8 mouse cellular contexts compared by ENCODE assay signal in genomic region chr19:10602247-10602769, GRCm38 (mm10). TPM values are rescaled to one million over a fixed set of nuclear protein-coding genes. Genes with fewer than 3 reads are reported as not detected.
A peak's percentile ranks its signal among the peaks of the same experiment; 100 is the strongest.
DNase-seq lines count a peak whose midpoint lies in the region; ATAC-seq and TF ChIP-seq lines count a peak whose summit lies in the region.

No protein-coding gene starts in this region.

- TF ChIP-seq CTCF in lung, postnatal 0 days (IDR thresholded peaks at IDR 0.05), result no peak
- no peak for TF ChIP-seq CTCF in hindbrain, postnatal 0 days (IDR thresholded peaks at IDR 0.05; ENCODE audit: low read depth)

- no peaks in the 10 kb centered on the region for H3K9me3 ChIP-seq in lung, postnatal 0 days (ENCODE audit: low read length)
- H3K9me3 ChIP-seq in embryonic facial prominence, embryonic 10.5 days, result no peaks in the 10 kb centered on the region
- no peaks in the 10 kb centered on the region for H3K9me3 ChIP-seq in hindbrain, postnatal 0 days (ENCODE audit: low read length)
- H3K9me3 ChIP-seq in neural tube, embryonic 13.5 days, result no peaks in the 10 kb centered on the region

- no peaks in the 10 kb centered on the region for H3K27me3 ChIP-seq in lung, postnatal 0 days (replicated peaks; ENCODE audit: insufficient read depth, low read length)
- no peaks in the 10 kb centered on the region for H3K27me3 ChIP-seq in embryonic facial prominence, embryonic 10.5 days (replicated peaks; ENCODE audit: low read depth, poor library complexity, severe bottlenecking)
- no peaks in the 10 kb centered on the region for H3K27me3 ChIP-seq in hindbrain, postnatal 0 days (ENCODE audit: insufficient read depth, low read length)
- H3K27me3 ChIP-seq in neural tube, embryonic 13.5 days, result no peaks in the 10 kb centered on the region

- H3K36me3 ChIP-seq in lung, postnatal 0 days (ENCODE audit: insufficient read depth, low read length), result no peaks in the 10 kb centered on the region
- peaks cover 39% of the 10 kb centered on the region for H3K36me3 ChIP-seq in embryonic facial prominence, embryonic 10.5 days (replicated peaks)
- peaks cover 15% of the 10 kb centered on the region; the same call in 1 of the 2 replicates for H3K36me3 ChIP-seq in hindbrain, postnatal 0 days (ENCODE audit: insufficient read depth, low read length)
- H3K36me3 ChIP-seq in neural tube, embryonic 13.5 days, result peaks cover 31% of the 10 kb centered on the region

- peak overlapping the region; percentile 35 for H3K9ac ChIP-seq in lung, postnatal 0 days (replicated peaks; ENCODE audit: low read depth)
- H3K9ac ChIP-seq in hindbrain, postnatal 0 days (replicated peaks; ENCODE audit: low read length), result peak overlapping the region; percentile 52
- peak overlapping the region; percentile 75 for H3K9ac ChIP-seq in neural tube, embryonic 13.5 days

- peaks cover 9% of the 10 kb centered on the region; the same call in 1 of the 2 replicates for H3K4me1 ChIP-seq in lung, postnatal 0 days (ENCODE audit: insufficient read depth, low read depth, low read length)
- H3K4me1 ChIP-seq in embryonic facial prominence, embryonic 10.5 days, result peaks cover 38% of the 10 kb centered on the region
- H3K4me1 ChIP-seq in hindbrain, postnatal 0 days (ENCODE audit: insufficient read depth, low read length), result peaks cover 11% of the 10 kb centered on the region
- H3K4me1 ChIP-seq in neural tube, embryonic 13.5 days (replicated peaks), result peaks cover 37% of the 10 kb centered on the region

- H3K27ac ChIP-seq in lung, postnatal 0 days (ENCODE audit: low read length), result peak overlapping the region; percentile 77
- peak overlapping the region; percentile 91 for H3K27ac ChIP-seq in embryonic facial prominence, embryonic 10.5 days (replicated peaks)
- peak overlapping the region; percentile 88 for H3K27ac ChIP-seq in hindbrain, postnatal 0 days
- H3K27ac ChIP-seq in neural tube, embryonic 13.5 days (replicated peaks), result peak overlapping the region; percentile 95

- ATAC-seq in lung, postnatal 0 days, result no peak
- ATAC-seq in hindbrain, postnatal 0 days, result no peak
- peak; percentile 27 for ATAC-seq in neural tube, embryonic 13.5 days (ENCODE audit: low read depth)

- peak overlapping the region; percentile 22 for H3K4me3 ChIP-seq in lung, postnatal 0 days (ENCODE audit: low read depth, low read length)
- peak overlapping the region; percentile 47 for H3K4me3 ChIP-seq in embryonic facial prominence, embryonic 10.5 days
- H3K4me3 ChIP-seq in hindbrain, postnatal 0 days (ENCODE audit: low read length), result peak overlapping the region; percentile 22
- peak overlapping the region; percentile 31 for H3K4me3 ChIP-seq in neural tube, embryonic 13.5 days

- H3K4me2 ChIP-seq in lung, postnatal 0 days (replicated peaks; ENCODE audit: low read depth, low read length), result peak overlapping the region; percentile 53
- peak overlapping the region; percentile 53 for H3K4me2 ChIP-seq in hindbrain, postnatal 0 days (ENCODE audit: low read depth, low read length)
- H3K4me2 ChIP-seq in neural tube, embryonic 13.5 days, result peak overlapping the region; percentile 56

- WGBS in lung, postnatal 0 days, result 7% methylated on average over 6 of the region's 6 CpGs
- WGBS in embryonic facial prominence, embryonic 10.5 days, result 9% methylated on average over 6 of the region's 6 CpGs
- 1% methylated on average over 6 of the region's 6 CpGs for WGBS in hindbrain, postnatal 0 days
- 1% methylated on average over 6 of the region's 6 CpGs for WGBS in neural tube, embryonic 13.5 days

- DNase-seq in lung, postnatal 0 days (ENCODE audit: low spot score), result peak; percentile 57
- DNase-seq in lung, postnatal 36 days, result no peak
- no peak for DNase-seq in embryonic facial prominence, embryonic 10.5 days (ENCODE audit: low spot score)
- DNase-seq in hindbrain, postnatal 0 days (ENCODE audit: low spot score), result no peak
- no peak for DNase-seq in ovary, postnatal 36 days (ENCODE audit: low spot score)
- DNase-seq in ovary, adult 18-20 months (ENCODE audit: low spot score), result no peak
- no peak for DNase-seq in frontal cortex, postnatal 36 days (ENCODE audit: low spot score in 2 of 2)

- no peak for TF ChIP-seq EP300 in lung, postnatal 0 days (IDR thresholded peaks at IDR 0.05)

RNA-seq across cellular contexts. Expression of gene Ddb1, which starts 2.8 kb away (rescaled TPM):
- 178 and 181 TPM in 2 replicates for polyA plus RNA-seq in lung, postnatal 0 days (2015; fragmentation: Nextera tagmentation; extraction: Ambion mirVana)
- 483 and 491 TPM in 2 replicates for polyA plus RNA-seq in embryonic facial prominence, embryonic 10.5 days (2016; fragmentation: Nextera tagmentation; extraction: Ambion mirVana)
- 274 and 288 TPM in 2 replicates for total RNA-seq in hindbrain, postnatal 0 days (2014; rRNA removed)
- 144 and 146 TPM in 2 replicates for polyA plus RNA-seq in hindbrain, postnatal 0 days (2015; fragmentation: Nextera tagmentation; extraction: Ambion mirVana)
- 245 and 271 TPM in 2 replicates for polyA plus RNA-seq in neural tube, embryonic 13.5 days (2015; fragmentation: Nextera tagmentation; extraction: Ambion mirVana)

RNA-seq across cellular contexts. Expression of gene Tkfc, which starts 3.1 kb away (rescaled TPM):
- polyA plus RNA-seq in lung, postnatal 0 days (2015; fragmentation: Nextera tagmentation; extraction: Ambion mirVana), result 7.3 TPM in 2 replicates
- polyA plus RNA-seq in embryonic facial prominence, embryonic 10.5 days (2016; fragmentation: Nextera tagmentation; extraction: Ambion mirVana), result 22.1 and 22.4 TPM in 2 replicates
- 10.3 and 18.2 TPM in 2 replicates for total RNA-seq in hindbrain, postnatal 0 days (2014; rRNA removed)
- polyA plus RNA-seq in hindbrain, postnatal 0 days (2015; fragmentation: Nextera tagmentation; extraction: Ambion mirVana), result 18.4 TPM in 2 replicates
- 24.8 and 25.7 TPM in 2 replicates for polyA plus RNA-seq in neural tube, embryonic 13.5 days (2015; fragmentation: Nextera tagmentation; extraction: Ambion mirVana)

RNA-seq across cellular contexts. Expression of gene Tmem138, which starts 25.1 kb away (rescaled TPM):
- 19.4 and 21.6 TPM in 2 replicates for polyA plus RNA-seq in lung, postnatal 0 days (2015; fragmentation: Nextera tagmentation; extraction: Ambion mirVana)
- polyA plus RNA-seq in embryonic facial prominence, embryonic 10.5 days (2016; fragmentation: Nextera tagmentation; extraction: Ambion mirVana), result 51.1 and 52.6 TPM in 2 replicates
- total RNA-seq in hindbrain, postnatal 0 days (2014; rRNA removed), result 15.1 and 16.6 TPM in 2 replicates
- polyA plus RNA-seq in hindbrain, postnatal 0 days (2015; fragmentation: Nextera tagmentation; extraction: Ambion mirVana), result 34.6 and 35.7 TPM in 2 replicates
- polyA plus RNA-seq in neural tube, embryonic 13.5 days (2015; fragmentation: Nextera tagmentation; extraction: Ambion mirVana), result 34.8 and 38.2 TPM in 2 replicates

RNA-seq across cellular contexts. Expression of gene Cyb561a3, which starts 25.3 kb away (rescaled TPM):
- 42.3 and 48.1 TPM in 2 replicates for polyA plus RNA-seq in lung, postnatal 0 days (2015; fragmentation: Nextera tagmentation; extraction: Ambion mirVana)
- polyA plus RNA-seq in embryonic facial prominence, embryonic 10.5 days (2016; fragmentation: Nextera tagmentation; extraction: Ambion mirVana), result 12.8 and 13.9 TPM in 2 replicates
- total RNA-seq in hindbrain, postnatal 0 days (2014; rRNA removed), result 18.0 TPM in 2 replicates
- polyA plus RNA-seq in hindbrain, postnatal 0 days (2015; fragmentation: Nextera tagmentation; extraction: Ambion mirVana), result 15.6 and 16.6 TPM in 2 replicates
- 17.7 and 18.0 TPM in 2 replicates for polyA plus RNA-seq in neural tube, embryonic 13.5 days (2015; fragmentation: Nextera tagmentation; extraction: Ambion mirVana)

RNA-seq across cellular contexts. Expression of gene Vwce, which starts 31.7 kb away (rescaled TPM):
- 0.08 TPM in 1 of 2 replicates, not detected in the other for polyA plus RNA-seq in lung, postnatal 0 days (2015; fragmentation: Nextera tagmentation; extraction: Ambion mirVana)
- polyA plus RNA-seq in embryonic facial prominence, embryonic 10.5 days (2016; fragmentation: Nextera tagmentation; extraction: Ambion mirVana), result 1.8 and 2.0 TPM in 2 replicates
- total RNA-seq in hindbrain, postnatal 0 days (2014; rRNA removed), result 1.3 and 7.0 TPM in 2 replicates
- 1.5 and 1.7 TPM in 2 replicates for polyA plus RNA-seq in hindbrain, postnatal 0 days (2015; fragmentation: Nextera tagmentation; extraction: Ambion mirVana)
- polyA plus RNA-seq in neural tube, embryonic 13.5 days (2015; fragmentation: Nextera tagmentation; extraction: Ambion mirVana), result 0.22 and 0.74 TPM in 2 replicates
